Mouse (Mus musculus): ENCODE measurements around the gene Tent5c.
"Not testable (repeated sequence)": the region's sequence is repeated elsewhere in the genome, so short reads cannot be mapped to it uniquely, and the experiment has no call there.

Gene Tent5c

DNA sequence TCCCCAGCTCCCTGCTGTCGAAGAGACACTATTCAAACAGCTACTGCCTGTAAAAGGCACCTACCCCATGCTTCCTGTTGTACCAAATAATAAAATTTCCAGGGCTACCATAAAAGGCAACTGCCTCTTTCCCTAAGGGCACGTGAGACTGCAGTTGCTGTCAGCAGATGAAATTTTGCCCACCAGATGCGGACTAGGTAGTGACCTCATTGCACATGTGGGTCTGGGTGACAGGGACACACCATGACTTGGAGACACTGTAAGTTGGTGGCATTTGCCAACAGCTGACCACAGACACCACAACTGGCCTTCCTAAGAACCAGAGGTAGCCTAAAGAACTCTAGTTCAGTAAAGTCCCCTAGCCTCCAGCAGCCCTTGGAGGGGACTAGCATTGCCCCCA, 50.0 kb downstream of the Tent5c start:
- DNase-seq (ENCODE audit: low read depth, low spot score): no peak

- no peak for DNase-seq (ENCODE audit: low read depth, low spot score)
These were observed 50.6 kb downstream of the Tent5c start for GRCm38 (mm10) chr3:100438461-100439002.

DNA sequence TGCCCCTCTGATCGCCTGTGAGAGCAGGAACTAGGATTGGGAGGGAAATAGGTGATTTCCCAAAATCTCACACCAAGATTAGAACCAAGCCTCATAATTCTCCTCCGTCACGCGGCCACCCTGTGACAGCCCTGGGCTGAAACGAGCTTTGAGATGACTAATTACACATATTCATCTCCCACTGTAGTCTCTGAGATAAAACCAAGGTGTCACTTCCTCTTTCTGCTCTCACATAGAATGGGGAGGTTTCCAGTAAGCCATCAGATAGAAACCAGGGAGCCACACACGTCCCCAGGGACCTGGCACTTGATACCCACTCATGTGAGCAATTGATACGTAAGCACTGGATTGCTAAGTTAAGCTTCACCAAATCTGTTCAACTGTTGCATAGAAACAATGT, 52.4 kb downstream of the Tent5c start:
- DNase-seq (ENCODE audit: low read depth, low spot score): no peak

- no peak for DNase-seq (ENCODE audit: low read depth, low spot score)
These were observed 57.4 kb downstream of the Tent5c start for GRCm38 (mm10) chr3:100431705-100432104.

GRCm38 (mm10) chr3:100430731-100431130, 58.4 kb downstream of the Tent5c start:
- DNase-seq (ENCODE audit: low read depth, low spot score): no peak

DNA sequence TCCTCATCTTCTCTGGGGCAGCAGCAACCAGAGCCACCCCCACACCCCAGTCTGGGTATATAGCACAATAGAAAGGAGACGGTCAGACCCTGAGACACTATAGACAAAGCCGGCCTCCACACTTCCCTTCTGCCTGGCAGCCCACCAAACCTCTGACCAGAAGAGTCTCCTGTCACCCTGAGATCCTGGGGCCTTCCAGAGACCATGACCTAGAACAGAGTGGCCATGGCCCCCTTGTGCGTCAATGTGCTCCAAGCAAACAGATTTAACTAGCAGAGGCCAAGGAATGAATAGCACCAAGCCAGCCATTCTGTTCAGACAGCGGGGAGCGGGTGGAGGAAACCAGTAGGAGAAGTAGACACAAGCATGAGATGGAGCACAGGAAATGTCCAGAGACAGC, 59.0 kb downstream of the Tent5c start:
- no peak for DNase-seq (ENCODE audit: low read depth, low spot score)

DNA sequence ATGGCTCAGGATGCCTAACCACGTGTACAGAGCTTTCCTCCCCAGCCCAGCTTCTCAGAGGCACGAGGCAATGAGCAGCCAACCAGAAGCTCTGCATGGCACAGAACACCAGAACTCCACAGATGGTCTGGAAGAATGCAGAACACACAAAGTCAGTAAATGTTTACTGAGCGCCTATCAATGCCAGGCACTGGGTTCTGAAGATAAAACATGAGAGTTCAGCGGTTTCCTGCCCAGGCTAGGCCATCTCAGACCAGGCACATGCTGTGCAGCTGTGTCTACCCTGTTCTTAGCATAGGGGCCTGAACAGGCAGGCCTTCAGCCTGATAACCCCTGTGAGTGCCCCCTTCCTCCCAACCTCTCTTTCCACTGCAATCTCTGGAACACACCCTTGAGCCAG, 59.5 kb downstream of the Tent5c start:
- DNase-seq (ENCODE audit: low read depth, low spot score): no peak

- DNase-seq (ENCODE audit: low read depth, low spot score): no peak
These were observed 61.6 kb downstream of the Tent5c start for GRCm38 (mm10) chr3:100427548-100427947.

- DNase-seq (ENCODE audit: low read depth, low spot score): peak; percentile 74
These were observed 66.5 kb downstream of the Tent5c start for GRCm38 (mm10) chr3:100422392-100423167.

DNA sequence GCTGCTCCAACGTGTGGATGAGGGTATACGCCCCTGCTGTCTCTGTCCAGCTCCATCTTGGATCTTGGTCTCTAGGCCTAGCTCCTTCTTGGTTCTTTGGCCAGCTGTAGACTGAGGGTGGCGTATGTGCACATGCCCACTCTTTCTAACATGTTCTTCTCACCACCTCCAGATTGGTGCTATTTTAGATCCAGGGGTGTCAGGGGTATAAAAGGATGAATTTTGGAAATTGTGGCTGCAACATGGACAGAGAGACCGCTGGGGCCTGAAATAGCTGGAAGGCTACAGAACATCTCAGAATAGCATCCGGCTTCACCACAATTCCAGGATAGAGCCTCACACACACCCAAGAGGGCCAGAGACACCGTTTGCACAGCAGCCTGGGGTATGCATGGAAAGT, 67.8 kb downstream of the Tent5c start:
- DNase-seq (ENCODE audit: low read depth, low spot score): no peak

DNA sequence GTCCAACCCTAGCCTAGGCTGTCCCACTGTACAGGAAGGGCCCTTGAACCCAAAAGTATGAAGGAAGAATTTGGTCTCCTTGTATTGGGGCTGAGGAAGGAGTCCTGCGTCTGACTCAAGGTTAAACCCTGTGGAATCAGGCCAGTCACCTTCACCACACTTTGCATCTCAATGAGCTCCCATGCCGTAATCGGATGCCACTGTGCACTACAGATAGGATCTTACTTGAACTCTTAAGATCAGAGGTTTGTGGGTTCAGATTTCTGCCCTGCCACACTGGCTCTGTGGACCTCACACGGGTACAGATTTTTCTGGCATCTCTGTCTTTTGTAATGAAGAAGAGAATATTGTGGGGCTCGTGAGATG, 68.5 kb downstream of the Tent5c start:
- peak; percentile 79 for DNase-seq (ENCODE audit: low read depth, low spot score)

DNA sequence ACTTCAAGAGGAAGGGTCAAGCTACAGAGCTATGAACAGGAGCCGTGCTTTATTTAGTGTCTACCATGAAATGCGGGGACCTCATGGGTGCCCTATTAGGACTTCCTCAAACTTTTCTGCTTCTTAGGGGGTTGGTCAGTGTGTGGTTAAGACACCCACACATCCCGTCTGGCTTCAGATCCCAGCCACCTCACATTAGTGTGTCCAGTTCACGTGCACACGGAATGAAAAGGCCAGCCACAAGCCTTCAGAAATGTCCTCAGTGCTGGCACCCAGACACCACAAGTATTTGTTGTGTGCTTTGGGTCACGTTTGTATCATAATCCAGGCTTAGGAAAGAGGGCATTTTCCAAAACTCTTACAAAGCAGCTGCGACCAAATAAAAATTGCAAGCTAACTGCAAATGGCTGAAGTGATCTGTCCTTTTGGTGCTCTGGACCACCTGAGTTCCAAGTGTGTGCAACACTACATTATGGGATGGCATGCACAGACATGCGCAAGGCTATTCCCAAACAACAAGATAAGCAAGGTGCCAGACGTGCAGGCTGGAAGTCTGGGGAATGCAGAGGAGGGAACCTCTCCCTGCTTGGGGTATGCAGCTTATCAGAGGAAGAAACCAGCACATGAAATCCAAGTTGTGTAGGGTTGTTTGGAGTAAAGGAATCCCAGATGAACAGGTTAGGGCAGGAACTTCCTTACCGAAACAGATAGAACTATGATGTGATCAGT, 69.0 kb downstream of the Tent5c start:
- DNase-seq (ENCODE audit: low read depth, low spot score): peak; percentile 53

DNA sequence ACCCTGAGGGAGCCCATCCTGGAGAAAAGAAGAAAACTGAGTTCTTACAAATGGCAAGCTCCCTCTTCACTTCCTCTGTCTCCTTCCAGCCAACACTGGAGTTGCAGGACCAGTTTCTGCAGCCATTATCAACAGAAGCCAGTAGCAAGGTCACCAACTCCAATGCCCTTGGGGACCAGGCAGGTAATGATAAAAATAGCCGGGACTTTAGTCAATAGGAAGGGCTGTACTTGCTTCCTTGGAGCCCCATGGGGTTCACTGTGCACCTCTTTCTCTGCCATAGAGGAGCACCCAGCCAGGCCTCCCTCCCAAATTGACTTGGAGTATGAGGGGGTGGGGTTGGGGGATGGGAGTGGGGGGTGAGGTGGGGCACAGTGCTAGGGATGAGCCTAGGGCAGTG, 70.7 kb downstream of the Tent5c start:
- no peak for DNase-seq (ENCODE audit: low read depth, low spot score)

GRCm38 (mm10) chr3:100417772-100418311, 71.3 kb downstream of the Tent5c start:
- no peak for DNase-seq (ENCODE audit: low read depth, low spot score)

- no peak for DNase-seq (ENCODE audit: low read depth, low spot score)
These were observed 73.5 kb downstream of the Tent5c start for GRCm38 (mm10) chr3:100415671-100416070.

GRCm38 (mm10) chr3:100413586-100413985, 75.5 kb downstream of the Tent5c start:
- not testable (repeated sequence) for DNase-seq (ENCODE audit: low read depth, low spot score)

DNA sequence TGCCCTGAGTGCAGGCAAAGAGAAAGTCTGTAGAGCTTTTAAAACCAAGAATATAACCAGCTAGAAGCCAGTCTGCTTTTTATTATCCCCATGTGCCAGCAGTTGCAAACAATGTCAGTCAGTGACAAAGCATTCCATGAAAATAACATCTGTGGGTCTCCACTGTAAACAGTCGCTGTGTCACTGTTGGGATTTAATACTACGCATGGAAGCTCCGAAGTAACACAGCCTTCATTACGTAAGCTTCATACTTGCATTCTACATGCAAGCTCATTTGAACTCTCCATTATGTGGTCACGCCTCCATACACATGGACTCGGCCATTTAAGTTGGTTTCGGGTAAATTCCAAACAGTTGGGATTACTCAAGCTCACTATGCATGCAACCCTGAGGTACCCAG, 77.2 kb downstream of the Tent5c start:
- DNase-seq (ENCODE audit: low read depth, low spot score): no peak

- DNase-seq (ENCODE audit: low read depth, low spot score): no peak
These were observed 79.8 kb downstream of the Tent5c start for GRCm38 (mm10) chr3:100409280-100409679.

DNA sequence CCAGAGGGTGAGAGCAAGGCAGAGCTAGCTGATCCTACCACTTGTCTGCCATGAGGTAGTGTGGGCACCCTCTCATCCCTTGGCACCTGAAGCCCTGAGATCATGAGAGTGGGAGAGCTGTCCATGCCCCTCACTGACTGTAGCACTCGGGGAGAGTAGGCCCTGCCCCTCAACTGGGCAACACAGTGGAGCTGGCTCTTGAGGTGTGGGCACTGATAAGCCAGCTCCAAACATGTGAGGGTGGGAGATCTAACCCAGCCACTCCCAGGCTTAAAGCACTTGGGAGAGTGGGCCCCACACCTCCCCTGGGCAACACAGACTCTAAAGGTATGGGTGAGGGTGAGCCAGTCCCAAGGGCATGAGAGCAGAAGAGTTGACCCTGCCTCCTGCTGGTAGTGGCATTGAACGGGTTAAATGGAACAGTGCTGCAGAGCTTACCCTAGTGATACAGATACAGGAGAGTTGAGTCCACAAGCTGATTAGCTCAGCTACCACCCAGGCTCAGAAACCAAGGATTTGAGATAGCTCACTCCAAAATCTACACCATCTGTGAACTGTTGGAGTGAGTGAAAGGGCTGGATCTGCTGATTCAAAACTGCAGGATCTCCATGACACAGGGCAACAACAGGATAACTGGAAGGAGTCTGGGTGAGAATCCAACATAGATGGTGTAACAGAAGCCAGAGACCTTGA, 80.6 kb downstream of the Tent5c start:
- DNase-seq (ENCODE audit: low read depth, low spot score): no peak

DNA sequence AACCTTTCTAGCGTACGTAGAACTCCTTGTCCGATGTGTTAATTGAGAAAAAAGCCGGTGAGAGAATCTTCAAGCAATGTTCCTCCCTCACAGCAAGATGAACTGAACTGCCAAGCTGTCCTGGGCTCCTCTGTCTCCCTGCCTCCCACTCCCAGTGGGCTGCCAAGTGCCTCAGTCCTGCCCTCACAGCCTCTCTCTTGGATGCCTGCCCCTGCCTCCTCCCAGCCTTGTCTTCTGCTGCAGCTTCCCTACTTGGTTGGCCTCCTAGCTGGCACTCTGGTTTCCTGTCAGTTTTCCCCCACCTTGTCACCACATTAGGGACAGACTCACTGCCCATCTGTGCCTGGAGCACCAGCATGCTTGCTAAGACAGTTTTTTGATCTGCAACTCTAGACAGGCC, 86.5 kb downstream of the Tent5c start:
- DNase-seq (ENCODE audit: low read depth, low spot score): no peak

Measured in ZHBTc4 (cell line).